Mouse (Mus musculus): ENCODE results near the gene L1cam. TPM values are rescaled to one million over a fixed set of nuclear protein-coding genes. Genes with fewer than 3 reads are reported as not detected.

The L1cam gene
- 2.7 and 2.9 TPM in 2 replicates for polyA plus RNA-seq (2015; fragmentation: Nextera tagmentation; extraction: Ambion mirVana)

DNA sequence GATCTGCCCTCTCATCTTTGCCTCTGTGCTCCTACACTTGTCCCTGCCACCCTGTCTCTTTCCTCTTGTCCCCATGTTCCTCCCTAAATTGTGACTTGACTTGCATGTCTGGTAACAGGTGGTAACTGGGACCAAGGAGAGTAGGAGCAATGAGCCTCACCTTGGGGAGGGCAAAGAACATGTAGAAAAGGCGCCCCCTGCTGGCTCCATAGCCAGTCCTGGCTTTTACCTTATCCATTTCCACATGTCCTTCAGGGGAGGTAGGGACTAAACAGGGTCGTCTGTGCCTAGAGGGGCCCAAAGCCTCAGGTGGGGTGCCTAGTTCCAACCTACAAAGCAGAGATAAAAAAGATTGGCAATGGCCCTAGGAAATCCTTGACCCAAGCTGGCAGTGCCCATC lies at the start of gene L1cam:
L1cam (minus strand) TSS at position 387 of the 400 bp plus-strand sequence.
- no peaks in the 10 kb centered on the region for H3K4me1 ChIP-seq
- no peak within 1 kb of the TSS for H3K27ac ChIP-seq
- WGBS, result 16% methylated on average over 2 of the region's 2 CpGs
- no peaks in the 10 kb centered on the region for H3K36me3 ChIP-seq
- no peak for ATAC-seq (ENCODE audit: borderline replicate concordance, extremely low read depth, low FRiP score, low TSS enrichment)
- no peak within 1 kb of the TSS for H3K4me3 ChIP-seq
- H3K9me3 ChIP-seq, result no peaks in the 10 kb centered on the region
- H3K9ac ChIP-seq, result no peak within 1 kb of the TSS
- no peaks in the 10 kb centered on the region for H3K27me3 ChIP-seq
- H3K4me2 ChIP-seq, result no peak within 1 kb of the TSS

DNA sequence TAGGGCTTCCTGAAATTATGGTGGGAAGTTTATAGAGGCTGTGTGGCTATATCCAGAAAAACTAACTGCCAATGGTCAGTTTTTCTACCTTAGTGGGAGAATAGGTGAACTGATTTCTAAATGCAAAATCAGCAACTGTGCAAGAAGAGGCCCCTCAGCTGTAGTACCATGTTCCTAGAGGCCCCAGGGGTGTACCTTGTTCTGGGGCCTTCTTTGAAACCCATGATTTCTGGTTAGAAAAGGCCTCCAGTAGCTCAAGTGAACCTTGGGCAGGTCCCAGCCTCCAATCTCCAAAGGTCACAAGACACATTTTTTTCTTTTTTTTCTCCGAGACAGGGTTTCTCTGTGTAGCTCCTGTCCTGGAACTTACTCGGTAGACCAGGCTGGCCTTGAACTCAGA lies 46.4 kb upstream of the L1cam start:
- ATAC-seq (ENCODE audit: borderline replicate concordance, extremely low read depth, low FRiP score, low TSS enrichment), result no peak
- Histone ChIP-seq H3K9ac (no peak overlapping the region), H3K4me3 (no peak overlapping the region), H3K9me3 (no peaks in the 10 kb centered on the region), H3K36me3 (peaks cover 39% of the 10 kb centered on the region), H3K4me1 (no peaks in the 10 kb centered on the region), H3K27me3 (no peaks in the 10 kb centered on the region), H3K4me2 (no peak overlapping the region), H3K27ac (no peak overlapping the region)
- 68% methylated on average over 2 of the region's 2 CpGs for WGBS

DNA sequence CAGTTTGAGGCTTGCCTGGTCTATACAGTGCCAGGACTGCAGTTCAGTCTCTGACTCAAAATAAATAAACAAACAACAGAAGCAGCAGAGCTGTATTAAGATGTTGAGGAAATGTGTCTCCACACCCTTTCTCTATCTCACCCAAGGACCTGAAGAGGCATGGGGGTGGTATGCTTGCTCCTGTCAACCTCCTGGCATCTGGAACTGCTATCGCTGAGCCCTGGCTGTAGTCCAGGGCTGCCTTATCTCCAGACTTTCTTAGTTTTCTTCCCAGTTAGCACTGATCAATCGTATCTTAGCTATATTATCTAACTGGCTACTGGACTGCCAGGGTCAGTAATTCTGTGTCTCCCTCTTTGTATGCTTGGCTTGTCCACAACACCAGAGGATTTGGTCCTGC lies 46.0 kb upstream of the L1cam start:
- Histone ChIP-seq H3K27me3 (no peaks in the 10 kb centered on the region), H3K9me3 (no peaks in the 10 kb centered on the region), H3K9ac (no peak overlapping the region), H3K36me3 (peaks cover 34% of the 10 kb centered on the region), H3K27ac (no peak overlapping the region), H3K4me1 (no peaks in the 10 kb centered on the region), H3K4me3 (no peak overlapping the region), H3K4me2 (no peak overlapping the region)
- ATAC-seq (ENCODE audit: borderline replicate concordance, extremely low read depth, low FRiP score, low TSS enrichment), result no peak
- 58% methylated on average over 2 of the region's 2 CpGs for WGBS

GRCm38 (mm10) chrX:73931871-73932270 lies 36.0 kb upstream of the L1cam start:
- H3K9ac ChIP-seq, result no peak overlapping the region
- no peaks in the 10 kb centered on the region for H3K9me3 ChIP-seq
- no peaks in the 10 kb centered on the region for H3K4me1 ChIP-seq
- H3K4me2 ChIP-seq, result no peak overlapping the region
- no peak overlapping the region for H3K27ac ChIP-seq
- H3K4me3 ChIP-seq, result no peak overlapping the region
- H3K27me3 ChIP-seq, result no peaks in the 10 kb centered on the region
- H3K36me3 ChIP-seq, result no peaks in the 10 kb centered on the region
- 73% methylated on average over 2 of the region's 2 CpGs for WGBS
- no peak for ATAC-seq (ENCODE audit: borderline replicate concordance, extremely low read depth, low FRiP score, low TSS enrichment)

DNA sequence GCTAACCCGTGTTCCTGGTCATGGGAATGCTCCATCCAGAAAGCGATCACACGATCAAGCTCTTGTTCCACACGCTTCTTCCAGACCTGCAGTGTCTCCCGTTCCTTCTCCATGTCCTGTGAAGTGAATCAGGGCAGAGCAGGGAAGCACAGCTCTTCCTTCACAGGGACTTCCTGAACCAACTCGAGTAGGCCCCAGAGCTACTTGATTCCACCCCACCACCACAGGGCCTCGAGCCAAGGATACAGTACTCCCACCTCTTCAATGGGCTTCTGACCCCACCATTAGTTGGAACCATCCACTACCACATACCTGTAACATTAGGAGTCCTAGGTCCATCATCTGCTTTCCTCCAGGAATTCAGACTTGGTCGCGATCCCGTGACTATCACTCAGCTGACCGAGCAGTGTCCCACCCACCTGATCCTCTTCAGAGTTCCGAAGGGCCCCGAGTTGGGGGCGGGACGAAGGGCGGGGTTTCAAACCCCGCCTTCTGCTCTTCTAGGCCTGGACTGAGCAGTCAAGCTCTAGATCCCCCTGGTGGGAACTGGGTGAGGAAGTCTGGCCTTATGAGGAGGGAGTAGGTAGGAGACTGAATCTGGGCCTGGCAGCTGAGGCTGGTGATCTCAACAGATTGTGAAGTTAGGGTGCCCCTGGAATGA lies 34.6 kb upstream of the L1cam start, which contains the start of gene Renbp:
Renbp (minus strand) TSS at position 449 of the 661 bp plus-strand sequence.
- Histone ChIP-seq H3K27ac (no peak within 1 kb of the TSS), H3K4me1 (no peaks in the 10 kb centered on the region), H3K9ac (no peak within 1 kb of the TSS), H3K27me3 (no peaks in the 10 kb centered on the region), H3K9me3 (no peaks in the 10 kb centered on the region), H3K36me3 (no peaks in the 10 kb centered on the region), H3K4me2 (peak within 1 kb of the TSS; percentile 47), H3K4me3 (peak within 1 kb of the TSS; percentile 34)
- peak; percentile 92 for ATAC-seq (ENCODE audit: borderline replicate concordance, extremely low read depth, low FRiP score, low TSS enrichment)
- 38% methylated on average over 17 of the region's 17 CpGs for WGBS

DNA sequence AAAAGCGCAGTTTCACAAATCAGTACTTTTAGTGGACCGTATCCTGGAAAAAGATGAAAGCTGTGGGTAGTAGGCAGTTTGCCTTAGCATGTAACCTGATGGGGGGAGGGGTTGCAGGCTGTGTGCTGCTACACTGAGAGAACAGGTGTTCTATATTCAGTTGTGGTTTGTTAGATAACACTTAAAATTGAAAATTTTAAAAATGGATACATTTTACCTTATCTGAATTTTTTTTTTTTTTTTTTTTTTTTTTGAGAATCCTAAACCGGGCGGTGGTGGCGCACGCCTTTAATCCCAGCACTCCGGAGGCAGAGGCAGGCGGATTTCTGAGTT lies 26.6 kb upstream of the L1cam start:
- no peak for ATAC-seq (ENCODE audit: borderline replicate concordance, extremely low read depth, low FRiP score, low TSS enrichment)
- Histone ChIP-seq H3K27me3 (no peaks in the 10 kb centered on the region), H3K9me3 (no peaks in the 10 kb centered on the region), H3K4me2 (peak overlapping the region; percentile 74), H3K4me1 (0 out of 2 replicates have a peak, but pooled peaks cover 4% of the 10 kb centered on the region), H3K9ac (peak overlapping the region; percentile 53), H3K36me3 (peaks cover 8% of the 10 kb centered on the region; the same call in 1 of the 2 replicates), H3K4me3 (peak overlapping the region; percentile 58), H3K27ac (peak overlapping the region; percentile 82)
- WGBS, result 74% methylated on average over 8 of the region's 8 CpGs

GRCm38 (mm10) chrX:73921823-73922549 lies 26.1 kb upstream of the L1cam start, which contains the start of the genes Arhgap4 and Naa10:
TSS of gene Arhgap4 (minus strand) at chrX:73921870.
TSS of gene Naa10 (minus strand) at chrX:73921944.
- peak within 1 kb of the TSS; percentile 74 for H3K4me2 ChIP-seq
- no peaks in the 10 kb centered on the region for H3K27me3 ChIP-seq
- 13% methylated on average over 43 of the region's 43 CpGs for WGBS
- H3K36me3 ChIP-seq, result peaks cover 8% of the 10 kb centered on the region; the same call in 1 of the 2 replicates
- H3K27ac ChIP-seq, result peak within 1 kb of the TSS; percentile 82
- peak within 1 kb of the TSS; percentile 63 for H3K9ac ChIP-seq
- H3K4me3 ChIP-seq, result peak within 1 kb of the TSS; percentile 58
- peak; percentile 98 for ATAC-seq (ENCODE audit: borderline replicate concordance, extremely low read depth, low FRiP score, low TSS enrichment)
- 0 out of 2 replicates have a peak, but pooled peaks cover 4% of the 10 kb centered on the region for H3K4me1 ChIP-seq
- no peaks in the 10 kb centered on the region for H3K9me3 ChIP-seq

DNA sequence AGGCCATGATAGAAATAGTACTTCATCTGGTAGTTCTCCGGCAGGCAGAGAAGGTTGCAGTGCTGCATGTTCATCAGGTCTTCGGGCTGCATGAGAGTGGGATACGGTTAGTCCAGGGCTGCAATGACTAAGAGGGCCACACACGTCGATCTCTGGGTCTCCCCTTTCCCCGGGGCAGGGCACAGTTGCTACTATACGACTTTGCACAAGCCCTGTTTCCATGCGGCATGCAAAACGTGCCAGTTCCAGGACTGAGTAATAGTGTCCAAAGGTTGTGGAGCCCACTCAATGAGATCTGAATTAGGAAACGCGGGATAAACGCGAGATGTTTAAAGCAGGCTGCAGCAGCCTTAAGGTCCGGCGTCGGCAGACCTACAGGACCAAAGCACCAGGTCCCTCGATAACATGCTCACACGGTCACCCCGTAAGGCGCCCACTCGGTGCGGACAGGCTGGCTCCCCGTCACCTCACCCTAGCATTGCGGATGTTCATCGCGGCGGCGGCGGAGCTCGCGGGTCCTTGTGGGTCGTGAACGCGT lies 25.4 kb upstream of the L1cam start:
- peak; percentile 25; the same call in 1 of the 2 replicates for ATAC-seq (ENCODE audit: borderline replicate concordance, extremely low read depth, low FRiP score, low TSS enrichment)
- Histone ChIP-seq H3K36me3 (peaks cover 8% of the 10 kb centered on the region; the same call in 1 of the 2 replicates), H3K27me3 (no peaks in the 10 kb centered on the region), H3K4me2 (peak overlapping the region; percentile 74), H3K27ac (peak overlapping the region; percentile 82), H3K4me3 (peak overlapping the region; percentile 58), H3K4me1 (0 out of 2 replicates have a peak, but pooled peaks cover 4% of the 10 kb centered on the region), H3K9me3 (no peaks in the 10 kb centered on the region), H3K9ac (peak overlapping the region; percentile 63)
- 13% methylated on average over 34 of the region's 34 CpGs for WGBS

DNA sequence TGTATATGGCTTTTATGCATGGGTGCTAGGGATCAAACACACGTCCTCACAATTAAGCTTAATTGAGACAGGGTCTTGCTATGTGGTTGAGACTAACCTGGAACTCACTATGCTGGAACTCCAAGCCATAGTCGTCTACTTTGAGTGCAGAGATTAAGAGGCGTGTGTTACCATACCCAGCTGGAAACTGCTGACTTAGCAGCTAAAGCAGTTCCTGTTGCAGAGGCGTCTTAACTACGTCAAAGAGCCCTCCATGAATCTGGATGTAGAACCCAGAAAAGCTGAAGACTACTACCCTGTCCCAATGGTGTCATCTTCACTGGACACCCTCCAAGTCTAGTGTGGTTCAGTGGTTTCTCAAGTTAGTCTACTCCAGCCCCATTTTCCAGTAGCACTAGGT lies 22.7 kb upstream of the L1cam start:
- Histone ChIP-seq H3K9me3 (no peaks in the 10 kb centered on the region), H3K27me3 (no peaks in the 10 kb centered on the region), H3K4me2 (no peak overlapping the region), H3K9ac (no peak overlapping the region), H3K4me1 (0 out of 2 replicates have a peak, but pooled peaks cover 4% of the 10 kb centered on the region), H3K36me3 (peaks cover 8% of the 10 kb centered on the region; the same call in 1 of the 2 replicates), H3K27ac (no peak overlapping the region), H3K4me3 (no peak overlapping the region)
- WGBS, result 79% methylated on average over 5 of the region's 5 CpGs
- ATAC-seq (ENCODE audit: borderline replicate concordance, extremely low read depth, low FRiP score, low TSS enrichment), result no peak

- Histone ChIP-seq H3K27me3 (no peaks in the 10 kb centered on the region), H3K9me3 (no peaks in the 10 kb centered on the region), H3K4me1 (0 out of 2 replicates have a peak, but pooled peaks cover 4% of the 10 kb centered on the region), H3K4me2 (no peak overlapping the region), H3K4me3 (no peak overlapping the region), H3K9ac (no peak overlapping the region), H3K27ac (no peak overlapping the region), H3K36me3 (peaks cover 8% of the 10 kb centered on the region; the same call in 1 of the 2 replicates)
- no peak for ATAC-seq (ENCODE audit: borderline replicate concordance, extremely low read depth, low FRiP score, low TSS enrichment)
- 79% methylated on average over 8 of the region's 8 CpGs for WGBS
Observed at GRCm38 (mm10) chrX:73916945-73917344, 21.0 kb upstream of the L1cam start.

- H3K4me1 ChIP-seq, result no peaks in the 10 kb centered on the region; the same call in 1 of the 2 replicates
- H3K4me3 ChIP-seq, result peak overlapping the region; percentile 24; the same call in 1 of the 2 replicates
- no peaks in the 10 kb centered on the region for H3K9me3 ChIP-seq
- peak; percentile 97 for ATAC-seq (ENCODE audit: borderline replicate concordance, extremely low read depth, low FRiP score, low TSS enrichment)
- H3K27ac ChIP-seq, result peak overlapping the region; percentile 81
- 0 out of 2 replicates have a peak overlapping the region, but pooled peaks have one; percentile 4 for H3K9ac ChIP-seq
- peak overlapping the region; percentile 48 for H3K4me2 ChIP-seq
- peaks cover 8% of the 10 kb centered on the region; the same call in 1 of the 2 replicates for H3K36me3 ChIP-seq
- 25% methylated on average over 31 of the region's 31 CpGs for WGBS
- no peaks in the 10 kb centered on the region for H3K27me3 ChIP-seq
Observed at GRCm38 (mm10) chrX:73914827-73915703, 19.2 kb upstream of the L1cam start.
